Mouse (Mus musculus) lung, embryonic 14.5 days (tissue): ENCODE results near the gene Saa3. TPM values are rescaled to one million over a fixed set of nuclear protein-coding genes. Genes with fewer than 3 reads are reported as not detected.

Experiments used
- ATAC-seq: fragments of 200-750 bp; cut with Nextera tagmentation; 2 replicates; pipeline ENCODE4 v1.8.0; 2017; ENCODE audit warnings: mild to moderate bottlenecking, moderate TSS enrichment, moderate library complexity; ENCODE audit not compliant: insufficient read depth
- DNase-seq: peaks from one replicate; pipeline ENCODE4 v3.0.0-alpha.2; 2015
- H3K27ac ChIP-seq: fragments of 300-500 bp; sonication (generic); 2 replicates; pipeline ENCODE4 v1.5.1; 2014; ENCODE audit warnings: low read depth, mild to moderate bottlenecking, moderate library complexity
- H3K27me3 ChIP-seq: fragments of 300-500 bp; sonication (generic); 2 replicates; pipeline ENCODE4 v1.6.1; 2014; ENCODE audit warnings: low read length, control low read depth; ENCODE audit not compliant: insufficient read depth
- H3K36me3 ChIP-seq: fragments of 300-500 bp; sonication (generic); 2 replicates; pipeline ENCODE4 v1.6.1; 2014; ENCODE audit warnings: control low read depth; ENCODE audit not compliant: insufficient read depth
- H3K4me1 ChIP-seq: fragments of 300-500 bp; sonication (generic); 2 replicates; pipeline ENCODE4 v1.6.1; 2014; ENCODE audit warnings: antibody characterized with exemption, control low read depth; ENCODE audit not compliant: insufficient read depth
- H3K4me2 ChIP-seq: fragments of 300-500 bp; sonication (generic); 2 replicates; pipeline ENCODE4 v1.6.1; 2014; ENCODE audit warnings: mild to moderate bottlenecking
- H3K4me3 ChIP-seq: fragments of 300-500 bp; sonication (generic); 2 replicates; pipeline ENCODE4 v1.5.1; 2014; ENCODE audit warnings: low read depth, low read length
- H3K9ac ChIP-seq: fragments of 300-500 bp; sonication (generic); 2 replicates; pipeline ENCODE4 v1.6.1; 2014
- H3K9me3 ChIP-seq: fragments of 300-500 bp; sonication (generic); 2 replicates; pipeline ENCODE4 v1.6.1; 2016; ENCODE audit warnings: low read depth, low read length, control low read depth
- CTCF ChIP-seq: IDR thresholded peaks from 2 replicates; pipeline ENCODE4 v1.5.1; 2016; ENCODE audit warnings: antibody characterized with exemption, low read depth
- WGBS: fragments of 180-500 bp; shearing (Covaris S2); extraction: QIAGEN DNeasy Blood & Tissue Kit; methylation state at CpG from one replicate; pipeline ENCODE4 v1.1.7; 2014; 5-methylcytosine and 5-hydroxymethylcytosine counted together
- polyA plus RNA-seq: library from polyadenylated mRNA; unstranded; fragments of >200 nt; fragmentation: Nextera tagmentation; extraction: Ambion mirVana; gene quantifications from 2 replicates; pipeline ENCODE4 v1.2.1, GENCODE M21; 2014

Saa3 gene
- polyA plus RNA-seq, 1 experiment from 2014 or later: 0.08 TPM

DNA sequence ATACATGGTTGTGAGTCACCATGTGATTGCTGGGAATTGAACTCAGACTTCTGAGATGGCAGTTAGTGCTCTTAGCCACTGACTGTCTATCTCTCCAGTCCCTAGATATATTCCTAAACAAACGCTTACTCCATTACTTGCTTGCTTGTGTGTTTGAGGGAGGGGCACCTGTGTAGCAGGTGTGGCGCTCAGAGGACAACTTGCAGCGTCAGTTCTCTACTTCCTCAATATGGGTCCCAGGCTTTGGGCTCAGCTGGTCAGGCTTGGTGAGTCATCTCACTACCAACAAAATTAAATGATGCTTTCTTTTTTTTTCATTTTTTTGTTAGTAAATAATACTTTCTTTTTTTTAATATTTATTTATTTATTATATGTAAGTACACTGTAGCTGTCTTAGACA is 37.1 kb downstream of the Saa3 start:
- Histone ChIP-seq H3K36me3 (no peaks in the 10 kb centered on the region), H3K4me1 (no peaks in the 10 kb centered on the region), H3K4me2 (no peak overlapping the region), H3K27me3 (no peaks in the 10 kb centered on the region), H3K4me3 (no peak overlapping the region), H3K27ac (no peak overlapping the region), H3K9me3 (no peaks in the 10 kb centered on the region), H3K9ac (no peak overlapping the region)
- WGBS: 79% methylated on average over 3 of the region's 3 CpGs
- TF ChIP-seq CTCF: no peak
- ATAC-seq (no peak), DNase-seq (no peak)

DNA sequence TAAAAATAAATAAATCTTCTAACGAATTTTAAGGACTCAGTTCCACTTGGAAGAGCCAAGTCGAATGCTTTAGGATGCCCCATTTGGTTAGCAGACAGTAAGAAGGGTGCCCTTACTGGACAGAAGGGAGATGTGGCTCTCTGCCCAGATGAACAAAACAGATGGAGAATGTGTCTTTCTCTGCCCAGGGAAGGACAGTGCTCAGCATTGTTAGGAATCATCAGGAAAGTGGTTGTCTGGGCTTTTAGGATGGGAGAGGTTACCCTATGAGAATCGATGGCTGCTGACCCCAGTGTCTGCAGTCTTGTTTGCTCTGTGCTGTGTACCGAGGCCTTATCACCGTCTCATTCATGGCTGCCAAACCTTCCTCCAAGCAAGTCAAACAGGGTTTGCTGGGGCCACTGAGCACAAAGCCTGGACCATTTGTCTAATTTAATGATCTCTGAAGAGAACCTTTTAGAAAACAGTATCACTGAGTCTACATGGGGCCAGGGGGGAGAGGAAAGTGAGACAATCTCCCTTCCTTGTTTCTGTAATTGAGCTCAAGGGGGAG is 38.6 kb downstream of the Saa3 start:
- Histone ChIP-seq H3K4me2 (no peak overlapping the region), H3K4me3 (no peak overlapping the region), H3K27me3 (no peaks in the 10 kb centered on the region), H3K9me3 (no peaks in the 10 kb centered on the region), H3K9ac (no peak overlapping the region), H3K27ac (no peak overlapping the region), H3K36me3 (no peaks in the 10 kb centered on the region), H3K4me1 (0 out of 2 replicates have a peak, but pooled peaks cover 3% of the 10 kb centered on the region)
- TF ChIP-seq CTCF: no peak
- no peak for DNase-seq
- WGBS: 45% methylated on average over 5 of the region's 5 CpGs
- no peak for ATAC-seq

DNA sequence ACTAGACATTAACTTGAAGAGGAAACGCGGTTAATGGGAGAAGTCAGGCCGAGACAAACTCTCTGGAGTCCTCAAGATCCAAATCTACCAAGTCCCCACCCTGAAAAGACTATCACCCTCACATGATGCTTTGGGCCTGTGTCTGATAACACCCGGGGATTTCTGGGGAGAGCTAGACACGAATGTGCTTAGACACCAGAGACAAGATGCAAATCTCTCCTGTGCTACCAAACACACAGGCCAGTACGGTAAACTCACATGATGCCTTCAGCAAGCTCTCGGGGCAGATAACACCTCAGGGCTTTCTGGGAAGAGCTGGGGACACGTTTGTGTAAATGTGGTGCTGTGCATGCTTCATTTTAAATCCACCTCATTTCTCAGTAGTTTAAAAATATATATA is 39.6 kb downstream of the Saa3 start:
- H3K36me3 ChIP-seq: no peaks in the 10 kb centered on the region
- no peak overlapping the region for H3K4me3 ChIP-seq
- no peak overlapping the region for H3K9ac ChIP-seq
- H3K27me3 ChIP-seq: no peaks in the 10 kb centered on the region
- no peak for DNase-seq
- no peak for TF ChIP-seq CTCF
- no peak overlapping the region for H3K4me2 ChIP-seq
- WGBS: 75% methylated on average over 8 of the region's 8 CpGs
- H3K9me3 ChIP-seq: no peaks in the 10 kb centered on the region
- 0 out of 2 replicates have a peak, but pooled peaks cover 3% of the 10 kb centered on the region for H3K4me1 ChIP-seq
- no peak for ATAC-seq
- H3K27ac ChIP-seq: no peak overlapping the region

DNA sequence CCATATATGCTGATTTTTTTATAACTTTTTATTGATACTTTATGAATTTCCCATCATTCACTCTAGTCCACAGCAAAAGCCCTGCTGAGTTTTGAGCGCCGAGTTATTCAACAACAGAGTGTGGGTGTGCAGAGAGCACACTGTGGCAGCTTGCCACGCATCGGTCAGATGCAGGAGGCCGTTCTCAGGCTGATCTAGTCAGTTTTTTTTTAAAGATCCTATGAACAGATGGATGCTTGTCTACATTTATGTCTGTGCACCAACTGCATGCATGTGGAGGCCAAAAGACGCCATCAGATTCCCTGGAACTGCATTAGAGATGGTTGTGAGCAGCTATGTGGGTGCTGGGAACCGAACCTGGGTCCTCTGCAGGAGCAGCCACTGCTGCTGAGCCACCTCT is 40.4 kb downstream of the Saa3 start:
- no peak overlapping the region for H3K27ac ChIP-seq
- 91% methylated on average over 7 of the region's 7 CpGs for WGBS
- no peaks in the 10 kb centered on the region for H3K36me3 ChIP-seq
- DNase-seq (no peak), ATAC-seq (no peak)
- H3K4me1 ChIP-seq: 0 out of 2 replicates have a peak, but pooled peaks cover 3% of the 10 kb centered on the region
- H3K9ac ChIP-seq: no peak overlapping the region
- no peaks in the 10 kb centered on the region for H3K27me3 ChIP-seq
- H3K9me3 ChIP-seq: no peaks in the 10 kb centered on the region
- no peak overlapping the region for H3K4me2 ChIP-seq
- no peak for TF ChIP-seq CTCF
- no peak overlapping the region for H3K4me3 ChIP-seq

DNA sequence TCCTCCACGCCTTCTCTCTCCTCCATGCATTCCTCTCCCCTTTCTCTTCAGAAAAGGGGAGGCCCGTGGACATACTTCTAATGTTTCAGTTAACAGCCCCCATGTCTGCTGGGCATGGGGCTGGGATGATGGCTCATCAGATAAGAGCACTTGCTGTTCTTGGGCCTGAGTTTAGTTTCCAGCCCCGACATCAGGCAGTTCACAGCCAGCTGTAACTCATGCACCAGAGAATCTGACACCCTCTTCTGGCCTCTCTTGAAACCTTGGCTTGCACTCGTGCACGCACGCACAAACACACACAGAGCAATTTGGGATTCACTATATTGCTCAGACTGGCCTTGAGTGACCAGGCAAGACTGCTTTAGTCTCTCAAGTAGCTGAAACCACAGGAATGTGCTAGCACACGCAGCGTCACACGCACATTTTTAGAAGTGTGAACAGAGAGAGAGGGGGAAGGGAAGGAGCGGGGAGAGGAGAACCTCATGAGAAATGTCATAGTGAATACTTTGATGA is 43.3 kb downstream of the Saa3 start, which contains the start of gene Tph1:
Tph1 (minus strand) TSS at position 378 of the 513 bp plus-strand sequence.
- no peak within 1 kb of the TSS for H3K4me2 ChIP-seq
- H3K27me3 ChIP-seq: peaks cover 9% of the 10 kb centered on the region; the same call in 1 of the 2 replicates
- TF ChIP-seq CTCF: no peak
- 19% methylated on average over 10 of the region's 10 CpGs for WGBS
- H3K4me3 ChIP-seq: no peak within 1 kb of the TSS
- ATAC-seq: no peak; the same call in 1 of the 2 replicates
- DNase-seq: peak; percentile 48
- no peak within 1 kb of the TSS for H3K27ac ChIP-seq
- H3K4me1 ChIP-seq: 0 out of 2 replicates have a peak, but pooled peaks cover 3% of the 10 kb centered on the region
- no peaks in the 10 kb centered on the region for H3K9me3 ChIP-seq
- H3K36me3 ChIP-seq: no peaks in the 10 kb centered on the region
- no peak within 1 kb of the TSS; the same call in 1 of the 2 replicates for H3K9ac ChIP-seq

DNA sequence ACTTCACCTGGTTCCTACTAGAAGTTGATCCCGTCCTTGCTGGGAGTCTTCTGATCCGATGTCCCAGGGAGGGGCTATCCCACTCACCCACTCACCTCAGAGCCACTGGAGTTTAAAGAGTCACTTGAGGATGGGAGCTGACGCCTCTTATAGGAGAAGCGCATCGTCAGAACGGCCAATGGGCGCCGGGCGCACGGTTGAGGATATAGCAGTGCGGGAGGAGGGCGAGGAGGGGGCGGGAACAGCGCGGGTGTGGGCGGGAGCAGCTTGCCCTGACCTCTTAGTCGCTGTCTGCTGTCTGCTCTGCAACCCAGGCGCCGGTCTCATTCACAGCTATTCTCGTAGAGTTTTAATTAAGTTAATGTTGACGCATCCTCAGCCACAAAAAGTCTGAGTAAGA is 48.2 kb downstream of the Saa3 start:
- no peak overlapping the region for H3K4me3 ChIP-seq
- H3K9ac ChIP-seq: no peak overlapping the region
- H3K27me3 ChIP-seq: peaks cover 16% of the 10 kb centered on the region
- peak; percentile 21 for DNase-seq
- no peaks in the 10 kb centered on the region for H3K36me3 ChIP-seq
- no peak for ATAC-seq
- H3K9me3 ChIP-seq: no peaks in the 10 kb centered on the region
- no peak overlapping the region for H3K27ac ChIP-seq
- 0 out of 2 replicates have a peak, but pooled peaks cover under 1% of the 10 kb centered on the region for H3K4me1 ChIP-seq
- TF ChIP-seq CTCF: no peak
- peak overlapping the region; percentile 29; the same call in 1 of the 2 replicates for H3K4me2 ChIP-seq
- WGBS: 2% methylated on average over 21 of the region's 21 CpGs

DNA sequence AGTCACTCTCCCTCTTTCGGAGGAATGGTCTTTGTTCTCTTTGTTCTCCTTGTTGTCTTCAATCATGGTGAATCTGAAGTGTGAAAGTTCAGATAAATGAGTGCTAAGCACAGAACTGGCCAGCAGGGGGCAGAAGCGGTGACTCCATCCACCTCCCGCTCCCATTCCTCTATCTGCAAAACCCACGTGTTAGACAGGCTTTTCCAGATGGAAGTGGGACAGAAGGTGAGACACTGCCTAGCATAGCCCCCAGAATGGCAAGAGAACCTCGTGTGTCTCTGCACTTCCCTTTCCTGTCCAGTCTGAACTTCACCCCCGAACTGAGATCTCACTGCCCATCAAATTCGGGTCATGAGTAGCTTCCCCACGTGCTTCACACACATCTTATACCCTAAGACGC is 50.3 kb downstream of the Saa3 start:
- DNase-seq: peak; percentile 54
- peak; percentile 77 for TF ChIP-seq CTCF

More for the DNA sequence above, 50.3 kb downstream of the Saa3 start:
- Histone ChIP-seq H3K27me3 (peaks cover 16% of the 10 kb centered on the region), H3K9ac (no peak overlapping the region), H3K36me3 (no peaks in the 10 kb centered on the region), H3K9me3 (no peaks in the 10 kb centered on the region), H3K4me2 (no peak overlapping the region), H3K4me3 (no peak overlapping the region), H3K4me1 (no peaks in the 10 kb centered on the region), H3K27ac (no peak overlapping the region)
- WGBS: 29% methylated on average over 9 of the region's 9 CpGs
- no peak for ATAC-seq

Other genes with a start within 250 kb of the Saa3 start
- gene Sergef, start 75.9 kb downstream of the Saa3 start, polyA plus RNA-seq: 10.6 and 12.7 TPM in 2 replicates
- gene Tph1, start 43.2 kb downstream of the Saa3 start, polyA plus RNA-seq: 0.54 TPM in 1 of 2 replicates, not detected in the other
- 35.8 and 38.6 TPM in 2 replicates for gene Saal1, start 5.0 kb downstream of the Saa3 start, polyA plus RNA-seq
- not detected in 2 replicates for gene Saa4, start 16.9 kb upstream of the Saa3 start, polyA plus RNA-seq
- gene Saa1, start 27.3 kb upstream of the Saa3 start, polyA plus RNA-seq: not detected in 2 replicates
- gene Saa2, start 36.1 kb upstream of the Saa3 start, polyA plus RNA-seq: not detected in 2 replicates
- 19.2 and 24.5 TPM in 2 replicates for gene Hps5, start 80.4 kb upstream of the Saa3 start, polyA plus RNA-seq
- gene Gtf2h1, start 80.4 kb upstream of the Saa3 start, polyA plus RNA-seq: 41.7 and 47.1 TPM in 2 replicates
- gene Ldha, start 125.8 kb upstream of the Saa3 start, polyA plus RNA-seq: 1,903 and 1,950 TPM in 2 replicates
- gene Ldhc, start 145.5 kb upstream of the Saa3 start, polyA plus RNA-seq: 0.13 TPM in 1 of 2 replicates, not detected in the other
- gene Tsg101, start 204.3 kb upstream of the Saa3 start, polyA plus RNA-seq: 176 and 180 TPM in 2 replicates
- gene Uevld, start 242.8 kb upstream of the Saa3 start, polyA plus RNA-seq: 14.9 TPM in 2 replicates